Mouse (Mus musculus): Measurements from ENCODE around the gene Olfr1336.

GRCm38 (mm10) chr7:6415442-6415787 is 40.6 kb upstream of the Olfr1336 start:
- no peak for TF ChIP-seq CTCF (IDR thresholded peaks at IDR 0.05)
- no peak for TF ChIP-seq EP300 (IDR thresholded peaks at IDR 0.05)

Measured in lung, postnatal 0 days (tissue).